Comparison of ENCODE assay signal across 8 mouse cellular contexts in the genomic region with DNA sequence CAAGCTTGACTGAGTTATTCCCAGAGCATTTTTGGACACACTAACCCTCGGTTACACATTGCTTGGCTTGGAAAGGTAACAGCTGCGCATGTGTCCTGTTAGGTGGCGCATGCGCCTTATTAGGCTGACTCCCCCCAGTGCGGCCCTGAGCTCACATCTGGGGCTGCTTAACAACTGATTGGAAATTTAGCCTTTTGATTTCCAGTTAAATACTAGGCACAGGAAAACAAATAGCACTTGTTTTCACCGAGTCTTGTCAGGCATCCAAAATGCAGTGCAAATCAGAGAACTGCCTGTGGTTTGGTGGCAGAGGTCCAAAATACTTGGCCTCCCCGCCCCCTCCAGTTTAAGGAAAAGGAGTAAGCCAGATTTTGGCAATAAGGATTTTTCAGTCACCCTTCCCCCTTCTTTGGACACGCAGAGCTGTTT.
DNase-seq lines count a peak whose midpoint lies in the region; ATAC-seq and TF ChIP-seq lines count a peak whose summit lies in the region.

No protein-coding gene starts in this region.

- DNase-seq in adrenal gland, adult 8-10 months = peak; percentile 70
- peak; percentile 68 for DNase-seq in gastrocnemius, postnatal 10 days
- peak; percentile 24 to 50 for DNase-seq in layer of hippocampus, postnatal 25 days (ENCODE audit: extremely low spot score in 1 of 2, low spot score in 1 of 2)
- peak; percentile 89 for DNase-seq in lung, postnatal 10 days
- DNase-seq in thymus, postnatal 36 days = no peak

- no peaks in the 10 kb centered on the region for H3K27me3 ChIP-seq in hindbrain, embryonic 16.5 days (replicated peaks; ENCODE audit: control insufficient read depth, insufficient read depth, low read length)
- H3K27me3 ChIP-seq in stomach, embryonic 14.5 days (ENCODE audit: control insufficient read depth, insufficient read depth, low read length) = no peaks in the 10 kb centered on the region

- H3K9ac ChIP-seq in hindbrain, embryonic 16.5 days (ENCODE audit: low read depth, low read length) = no peak overlapping the region
- no peak overlapping the region for H3K9ac ChIP-seq in stomach, embryonic 14.5 days (replicated peaks; ENCODE audit: low read depth, low read length)

- no peak overlapping the region for H3K27ac ChIP-seq in cortical plate, adult 2 months (ENCODE audit: insufficient read depth, low read length)
- H3K27ac ChIP-seq in hindbrain, embryonic 16.5 days (ENCODE audit: low read depth, low read length) = no peak overlapping the region
- H3K27ac ChIP-seq in stomach, embryonic 14.5 days (ENCODE audit: low read length) = peak overlapping the region; percentile 88

- TF ChIP-seq POLR2A in cortical plate, adult 2 months (IDR thresholded peaks at IDR 0.05; ENCODE audit: extremely low read depth, insufficient read depth, low read length) = no peak

- H3K4me3 ChIP-seq in cortical plate, adult 2 months (ENCODE audit: insufficient read depth, low read length) = 0 out of 2 replicates have a peak overlapping the region, but pooled peaks have one; percentile 6
- H3K4me3 ChIP-seq in hindbrain, embryonic 16.5 days (ENCODE audit: low read length) = peak overlapping the region; percentile 3
- H3K4me3 ChIP-seq in stomach, embryonic 14.5 days (ENCODE audit: low read depth, low read length) = no peak overlapping the region

- ATAC-seq in hindbrain, embryonic 16.5 days = peak; percentile 76; the same call in 1 of the 2 replicates
- peak; percentile 53; the same call in 1 of the 2 replicates for ATAC-seq in stomach, embryonic 14.5 days (ENCODE audit: insufficient number of reproducible peaks, insufficient read depth, low FRiP score, low read depth)

- peak overlapping the region; percentile 49 for H3K4me2 ChIP-seq in hindbrain, embryonic 16.5 days (ENCODE audit: low read length)
- H3K4me2 ChIP-seq in stomach, embryonic 14.5 days (replicated peaks; ENCODE audit: low read depth, low read length) = peak overlapping the region; percentile 32

- H3K36me3 ChIP-seq in hindbrain, embryonic 16.5 days (ENCODE audit: control insufficient read depth, insufficient read depth, low read length) = no peaks in the 10 kb centered on the region
- no peaks in the 10 kb centered on the region for H3K36me3 ChIP-seq in stomach, embryonic 14.5 days (ENCODE audit: control insufficient read depth, insufficient read depth, low read length)

- no peaks in the 10 kb centered on the region for H3K9me3 ChIP-seq in hindbrain, embryonic 16.5 days (ENCODE audit: control insufficient read depth, low read length)
- H3K9me3 ChIP-seq in stomach, embryonic 14.5 days (ENCODE audit: control insufficient read depth, low read depth, low read length) = no peaks in the 10 kb centered on the region

- H3K4me1 ChIP-seq in cortical plate, adult 2 months (ENCODE audit: control insufficient read depth, insufficient read depth, low read length) = no peaks in the 10 kb centered on the region; the same call in 1 of the 2 replicates
- no peaks in the 10 kb centered on the region; the same call in 1 of the 2 replicates for H3K4me1 ChIP-seq in hindbrain, embryonic 16.5 days (ENCODE audit: control insufficient read depth, insufficient read depth, low read depth, low read length)
- H3K4me1 ChIP-seq in stomach, embryonic 14.5 days (ENCODE audit: control insufficient read depth, insufficient read depth, low read length) = peaks cover 21% of the 10 kb centered on the region

- no peak for TF ChIP-seq CTCF in cortical plate, adult 2 months (IDR thresholded peaks at IDR 0.05; ENCODE audit: extremely low read depth, insufficient read depth, low read length)

- WGBS in hindbrain, embryonic 16.5 days = 26% methylated on average over 8 of the region's 8 CpGs
- WGBS in stomach, embryonic 14.5 days = 35% methylated on average over 8 of the region's 8 CpGs

Comparison
In these comparisons a context has a peak if more than half of its experiments do, and no peak if none do; other contexts are left out.
1. DNase-seq: peak in adrenal gland, adult 8-10 months (single experiment), gastrocnemius, postnatal 10 days (single experiment), layer of hippocampus, postnatal 25 days (2 of 2) and lung, postnatal 10 days (single experiment); none in thymus, postnatal 36 days (0 of 2).